Mouse (Mus musculus) embryonic facial prominence, embryonic 11.5 days (tissue): ENCODE results near the gene Dynlt1f. TPM values are rescaled to one million over a fixed set of nuclear protein-coding genes. Genes with fewer than 3 reads are reported as not detected.
"Not testable (repeated sequence)": the region's sequence is repeated elsewhere in the genome, so short reads cannot be mapped to it uniquely, and the experiment has no call there.

ENCODE experiments used
- ATAC-seq: fragments of 200-750 bp; cut with Nextera tagmentation; replicated peaks from 2 replicates; pipeline ENCODE4 v1.8.0; 2017; ENCODE audit warnings: low read depth; ENCODE audit not compliant: insufficient number of reproducible peaks, low FRiP score, low TSS enrichment
- DNase-seq: peaks from one replicate; pipeline ENCODE4 v3.0.0-alpha.2; 2015; ENCODE audit warnings: low spot score
- H3K27ac ChIP-seq: fragments of 300-500 bp; sonication (generic); replicated peaks from 2 replicates; pipeline ENCODE4 v1.5.1; 2014; ENCODE audit warnings: mild to moderate bottlenecking, low read depth, low read length, control low read depth
- H3K27me3 ChIP-seq: fragments of 300-500 bp; sonication (generic); 2 replicates; pipeline ENCODE4 v1.6.1; 2014; ENCODE audit warnings: mild to moderate bottlenecking, low read length, moderate library complexity, mixed read lengths; ENCODE audit not compliant: control insufficient read depth, insufficient read depth
- H3K36me3 ChIP-seq: fragments of 300-500 bp; sonication (generic); replicated peaks from 2 replicates; pipeline ENCODE4 v1.6.1; 2014; ENCODE audit warnings: low read depth, mild to moderate bottlenecking, low read length, moderate library complexity, mixed read lengths; ENCODE audit not compliant: control insufficient read depth, insufficient read depth
- H3K4me1 ChIP-seq: fragments of 300-500 bp; sonication (generic); 2 replicates; pipeline ENCODE4 v1.6.1; 2014; ENCODE audit warnings: low read length, mixed read lengths; ENCODE audit not compliant: control insufficient read depth, insufficient read depth
- H3K4me2 ChIP-seq: fragments of 300-500 bp; sonication (generic); 2 replicates; pipeline ENCODE4 v1.6.1; 2014; ENCODE audit warnings: low read depth, mild to moderate bottlenecking, control low read depth, low read length, moderate library complexity
- H3K4me3 ChIP-seq: fragments of 300-500 bp; sonication (generic); 2 replicates; pipeline ENCODE4 v1.5.1; 2014; ENCODE audit warnings: low read depth, low read length, control low read depth
- H3K9ac ChIP-seq: fragments of 300-500 bp; sonication (generic); replicated peaks from 2 replicates; pipeline ENCODE4 v1.6.1; 2014; ENCODE audit warnings: mild to moderate bottlenecking, control low read depth, low read length
- H3K9me3 ChIP-seq: fragments of 300-500 bp; sonication (generic); replicated peaks from 2 replicates; pipeline ENCODE4 v1.6.1; 2016; ENCODE audit warnings: mild to moderate bottlenecking, low read length, inconsistent platforms, mixed read lengths; ENCODE audit not compliant: control insufficient read depth
- WGBS: fragments of 180-500 bp; shearing (Covaris S2); extraction: QIAGEN DNeasy Blood & Tissue Kit; methylation state at CpG from one replicate; pipeline ENCODE4 v1.1.7; 2014; 5-methylcytosine and 5-hydroxymethylcytosine counted together
- polyA plus RNA-seq: library from polyadenylated mRNA; unstranded; fragments of >200 nt; fragmentation: Nextera tagmentation; extraction: Ambion mirVana; gene quantifications from 2 replicates; pipeline ENCODE4 v1.2.1, GENCODE M21; 2014

The Dynlt1f gene
- polyA plus RNA-seq, 1 experiment from 2014 or later = 308 TPM

DNA sequence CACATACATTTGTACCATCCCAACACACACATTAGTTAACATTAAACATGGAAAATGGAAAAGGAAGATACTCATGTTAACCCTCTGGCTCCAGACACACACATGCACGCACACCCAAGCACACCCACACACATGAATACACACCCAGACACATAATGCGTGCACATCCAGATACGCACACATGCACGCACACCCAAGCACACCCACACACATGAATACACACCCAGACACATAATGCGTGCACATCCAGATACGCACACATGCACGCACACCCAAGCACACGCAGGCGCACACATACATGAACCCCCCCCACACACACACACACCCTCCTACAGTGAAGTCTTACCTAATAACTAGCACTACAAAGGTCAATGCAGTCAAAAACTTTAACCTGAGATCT is 39.0 kb downstream of the Dynlt1f start:
- H3K4me2 ChIP-seq, H3K27me3 ChIP-seq, ATAC-seq, H3K36me3 ChIP-seq, H3K4me3 ChIP-seq, H3K9ac ChIP-seq, H3K4me1 ChIP-seq, H3K9me3 ChIP-seq, H3K27ac ChIP-seq, DNase-seq: not testable (repeated sequence)
- 95% methylated on average over 9 of the region's 9 CpGs for WGBS

DNA sequence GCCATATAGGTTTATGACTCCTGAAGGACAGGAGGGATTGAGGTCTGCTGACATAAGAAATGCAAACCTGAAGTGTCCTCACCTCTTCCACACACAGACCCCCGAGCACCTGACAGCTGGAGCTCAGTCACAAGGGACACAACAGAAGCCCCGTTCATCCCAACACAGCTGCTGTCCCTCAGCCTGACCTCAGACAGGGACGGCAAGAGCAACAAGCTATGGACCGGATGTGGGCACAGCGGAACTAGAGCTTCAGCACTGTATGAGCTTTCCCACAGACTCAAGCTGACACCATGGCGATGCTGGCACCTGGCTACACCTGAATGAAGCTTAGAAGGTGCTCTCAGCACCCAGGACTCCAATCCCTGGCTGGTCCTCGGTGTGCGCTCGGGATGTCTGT is 41.4 kb downstream of the Dynlt1f start:
- H3K9me3 ChIP-seq, ATAC-seq, H3K4me2 ChIP-seq, H3K9ac ChIP-seq, DNase-seq, H3K27me3 ChIP-seq, H3K27ac ChIP-seq, H3K4me3 ChIP-seq, H3K4me1 ChIP-seq, H3K36me3 ChIP-seq: not testable (repeated sequence)
- WGBS = 84% methylated on average over 3 of the region's 9 CpGs

DNA sequence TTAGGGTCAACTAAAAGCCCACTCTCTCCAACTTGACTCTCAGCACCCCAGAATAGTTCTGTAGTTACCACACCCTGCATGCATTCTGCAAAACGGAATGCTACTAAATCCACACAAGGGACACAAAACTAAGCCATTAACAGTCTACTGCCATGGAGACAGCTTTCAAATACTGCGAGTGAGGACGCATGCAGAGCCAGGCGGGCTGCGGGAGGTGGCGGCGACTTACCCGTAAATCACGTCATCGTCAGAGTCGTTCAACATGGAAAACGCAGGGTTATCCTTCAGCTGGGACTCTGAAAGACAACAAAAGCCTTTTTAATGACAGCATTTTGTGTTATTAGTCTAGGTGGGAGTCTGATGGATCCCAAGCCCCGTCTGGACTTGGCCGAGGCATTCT is 42.2 kb downstream of the Dynlt1f start:
- H3K9ac ChIP-seq = not testable (repeated sequence)

DNA sequence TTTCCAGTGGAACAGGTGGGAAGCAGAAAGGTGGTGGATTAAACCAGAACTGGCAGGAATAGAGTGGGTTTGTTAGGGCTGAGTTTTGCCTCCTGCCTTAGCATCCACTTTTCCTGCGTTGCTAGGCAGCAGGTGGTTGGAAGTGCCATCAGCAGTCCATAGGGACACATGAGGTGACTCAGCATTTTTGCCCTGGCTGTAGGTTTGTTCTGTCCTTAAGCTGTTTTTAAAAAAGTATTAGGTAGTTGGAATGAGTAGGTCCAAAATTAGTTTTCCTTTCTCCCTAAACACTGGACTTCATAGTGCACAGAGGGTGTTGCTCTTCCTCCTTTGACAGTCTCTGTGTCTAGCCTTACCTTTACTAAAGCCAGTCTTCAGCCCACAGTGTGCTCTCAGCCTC is 50.4 kb downstream of the Dynlt1f start:
- not testable (repeated sequence) for H3K4me3 ChIP-seq, H3K36me3 ChIP-seq, H3K4me1 ChIP-seq, H3K4me2 ChIP-seq, ATAC-seq, H3K27me3 ChIP-seq, H3K27ac ChIP-seq, H3K9ac ChIP-seq, H3K9me3 ChIP-seq, DNase-seq
- 60% methylated on average over 1 of the region's 1 CpGs for WGBS

More for the DNA sequence above, 42.2 kb downstream of the Dynlt1f start:
- H3K4me2 ChIP-seq, H3K4me3 ChIP-seq, H3K27ac ChIP-seq, DNase-seq, H3K36me3 ChIP-seq, ATAC-seq, H3K9me3 ChIP-seq, H3K27me3 ChIP-seq, H3K4me1 ChIP-seq: not testable (repeated sequence)
- 94% methylated on average over 11 of the region's 14 CpGs for WGBS

DNA sequence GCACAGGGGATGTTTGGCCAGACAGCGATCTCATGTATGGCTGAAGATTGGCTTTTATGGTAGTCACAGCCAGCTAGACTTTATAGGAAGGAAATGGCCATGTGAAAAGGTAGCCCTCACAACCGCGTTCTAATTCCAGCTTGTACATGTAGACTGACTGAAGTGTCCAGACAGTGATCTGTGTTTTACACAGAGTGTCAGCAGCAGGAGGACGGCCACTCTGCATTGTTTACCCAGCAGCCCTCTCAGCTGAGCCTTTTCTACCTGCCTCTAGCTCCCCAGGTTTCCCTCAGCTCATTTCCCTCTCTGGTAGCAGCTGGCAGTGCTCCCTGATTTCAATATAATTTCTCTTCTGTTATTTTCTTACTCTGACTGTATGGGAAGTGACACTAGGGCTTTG is 53.5 kb downstream of the Dynlt1f start:
- not testable (repeated sequence) for H3K36me3 ChIP-seq, H3K4me2 ChIP-seq, H3K9ac ChIP-seq, H3K4me1 ChIP-seq, H3K27ac ChIP-seq, H3K9me3 ChIP-seq, H3K4me3 ChIP-seq, DNase-seq, H3K27me3 ChIP-seq
- WGBS = 21% methylated on average over 3 of the region's 4 CpGs
- ATAC-seq = 0 out of 2 replicates have a peak, but pooled peaks have one; percentile 51

DNA sequence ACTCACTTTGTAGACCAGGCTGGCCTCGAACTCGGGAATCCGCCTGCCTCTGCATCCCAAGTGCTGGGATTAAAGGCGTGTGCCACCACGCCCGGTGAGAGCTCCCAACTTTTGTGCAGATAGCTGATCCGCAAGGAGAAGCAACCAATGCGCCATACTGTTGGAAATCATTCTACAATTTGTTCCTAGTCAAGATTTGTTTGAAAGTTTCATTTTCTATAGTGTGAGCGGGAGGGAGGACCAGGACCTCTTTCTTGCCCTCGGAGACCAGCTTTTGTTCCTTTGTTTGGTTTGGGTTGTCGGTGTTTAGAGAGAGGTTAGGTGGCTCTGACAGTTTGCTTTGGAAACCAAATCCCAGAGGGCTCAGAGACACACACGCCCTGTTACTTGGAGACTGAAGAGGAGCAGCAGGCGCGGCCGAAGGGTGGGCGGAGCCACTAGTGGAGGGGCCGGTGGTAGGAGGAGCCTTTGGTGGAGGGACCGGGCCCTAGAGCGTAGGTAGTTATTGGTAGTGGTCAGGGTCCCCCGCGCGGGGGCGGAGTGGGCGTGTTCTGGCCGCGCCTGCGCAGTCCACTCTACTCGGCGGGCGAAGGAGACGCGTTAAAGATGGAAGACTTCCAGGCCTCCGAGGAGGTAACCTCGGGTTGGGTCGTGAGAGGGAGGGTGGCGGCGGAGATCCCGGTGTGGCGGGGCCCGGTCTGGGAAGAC is 54.3 kb downstream of the Dynlt1f start, which contains the start of gene Dynlt1c:
TSS of gene Dynlt1c (plus strand) at position 468 of the 708 bp plus-strand sequence.
- not testable (repeated sequence) for H3K9me3 ChIP-seq, H3K9ac ChIP-seq, H3K4me3 ChIP-seq, H3K4me1 ChIP-seq, H3K27me3 ChIP-seq, H3K27ac ChIP-seq, H3K36me3 ChIP-seq
- peak within 1 kb of the TSS; percentile 23; the same call in 1 of the 2 replicates for H3K4me2 ChIP-seq
- peak; percentile 91 for ATAC-seq
- WGBS = 11% methylated on average over 22 of the region's 40 CpGs
- peak; percentile 82 for DNase-seq

DNA sequence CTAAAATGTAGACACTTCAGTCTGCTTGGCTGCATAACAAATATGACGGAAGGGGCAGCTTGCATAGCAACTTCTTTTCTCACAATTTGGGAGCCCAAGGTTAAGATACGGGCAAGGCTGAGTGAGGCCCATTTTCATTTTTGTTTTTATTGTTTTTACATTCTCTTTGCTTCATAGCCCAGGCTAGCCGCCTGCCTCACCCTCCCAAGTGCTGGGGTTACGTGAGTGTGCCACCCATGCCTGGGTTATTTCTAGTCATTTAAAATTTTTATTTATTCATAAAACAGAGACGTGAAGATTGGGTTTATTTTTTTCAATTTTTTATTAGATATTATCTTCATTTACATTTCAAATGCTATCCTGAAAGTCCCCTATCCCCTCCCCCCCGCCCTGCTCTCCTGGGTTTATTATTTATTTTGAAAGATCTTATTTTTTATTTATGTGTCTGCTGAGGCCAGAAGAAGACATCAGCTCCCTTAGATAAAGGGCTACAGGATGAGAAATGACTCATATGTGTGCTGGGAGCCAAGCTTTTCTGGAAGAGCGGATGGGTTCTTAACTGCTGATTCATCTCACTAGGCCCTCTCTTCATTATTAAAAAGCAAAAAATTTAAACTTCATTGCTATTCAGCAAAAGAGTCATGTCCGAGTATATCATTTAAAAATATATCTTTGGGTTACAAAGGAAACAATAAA is 55.3 kb downstream of the Dynlt1f start:
- H3K9me3 ChIP-seq, H3K4me1 ChIP-seq, H3K9ac ChIP-seq, ATAC-seq, H3K36me3 ChIP-seq, DNase-seq, H3K27ac ChIP-seq, H3K27me3 ChIP-seq, H3K4me3 ChIP-seq, H3K4me2 ChIP-seq: not testable (repeated sequence)
- WGBS = 96% methylated on average over 5 of the region's 8 CpGs

DNA sequence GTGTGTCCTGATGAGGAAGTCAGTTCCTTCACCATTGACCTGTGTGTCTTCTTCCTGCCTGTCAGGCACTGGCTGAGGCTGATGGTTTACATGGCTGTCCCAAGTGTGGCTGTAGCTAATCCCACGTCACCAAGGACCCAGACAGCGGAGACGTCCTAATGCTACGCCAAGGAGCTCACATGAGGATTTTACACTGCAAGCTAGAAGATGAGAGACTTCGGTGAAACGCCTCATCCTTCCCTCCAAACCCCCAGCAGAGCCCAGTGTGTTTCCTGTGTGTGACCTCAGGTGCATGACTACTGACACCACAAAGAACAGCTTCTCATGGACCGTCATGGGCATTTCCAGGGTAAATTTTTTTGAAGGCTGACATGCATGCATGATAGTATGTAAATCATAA is 57.3 kb downstream of the Dynlt1f start:
- H3K4me2 ChIP-seq, ATAC-seq, H3K36me3 ChIP-seq, H3K27me3 ChIP-seq, H3K9me3 ChIP-seq, H3K4me1 ChIP-seq, H3K4me3 ChIP-seq, H3K9ac ChIP-seq, DNase-seq, H3K27ac ChIP-seq: not testable (repeated sequence)
- WGBS = 88% methylated on average over 7 of the region's 7 CpGs
